Mouse (Mus musculus) spleen, adult 12 weeks (tissue): Measurements from ENCODE around the gene Phf12.

Experiments
- DNase-seq: peaks from one replicate; pipeline ENCODE4 v3.0.0; 2022; ENCODE audit warnings: low spot score

The Phf12 gene

GRCm38 (mm10) chr11:77982441-77982905 lies at the start of gene Phf12:
Gene Phf12, plus strand, starts transcription at chr11:77982754.
- peak; percentile 100 for DNase-seq

GRCm38 (mm10) chr11:77934111-77934521 lies 48.4 kb upstream of the Phf12 start:
- DNase-seq: no peak

- no peak for DNase-seq
Observed at GRCm38 (mm10) chr11:77934568-77935311, 47.8 kb upstream of the Phf12 start.

GRCm38 (mm10) chr11:77936846-77937245 lies 45.7 kb upstream of the Phf12 start:
- no peak for DNase-seq

DNA sequence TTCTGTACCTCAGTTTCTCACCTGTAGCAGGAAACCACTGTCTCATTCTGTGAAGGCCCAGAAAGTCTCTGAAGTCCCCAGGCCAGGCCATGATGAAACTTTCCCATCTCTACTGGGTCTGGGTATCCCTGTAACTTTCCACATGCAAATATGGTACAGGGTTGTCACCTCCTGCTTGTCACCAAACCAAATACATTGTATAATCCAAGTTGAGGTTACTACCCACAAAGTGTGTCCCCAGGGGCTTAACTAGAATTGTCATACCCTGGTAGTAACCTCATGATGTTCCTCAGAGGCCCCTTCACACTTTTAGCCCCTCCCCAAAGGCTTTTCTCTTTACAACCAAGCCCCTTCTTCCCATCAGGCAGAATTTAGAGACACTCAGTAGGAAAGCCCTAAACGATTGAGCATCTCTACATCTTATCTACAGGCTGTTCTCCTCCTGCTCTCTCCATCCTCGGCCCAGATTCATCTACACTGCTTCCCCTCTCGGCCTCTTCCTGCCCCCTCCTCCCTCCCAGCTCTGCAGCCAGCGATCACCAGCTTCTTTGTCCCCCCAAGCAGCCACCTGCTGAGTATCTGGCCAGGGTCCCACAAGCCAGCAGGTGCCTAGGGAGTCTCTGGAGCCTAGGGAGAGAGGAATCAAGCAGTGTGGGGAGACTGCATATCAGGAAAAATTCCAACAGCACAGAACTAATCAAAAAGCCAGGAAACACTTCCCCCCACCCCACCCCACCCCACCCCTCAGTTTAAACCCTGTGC lies 44.7 kb upstream of the Phf12 start:
- no peak for DNase-seq

GRCm38 (mm10) chr11:77942230-77942629 lies 40.3 kb upstream of the Phf12 start:
- DNase-seq: no peak

DNA sequence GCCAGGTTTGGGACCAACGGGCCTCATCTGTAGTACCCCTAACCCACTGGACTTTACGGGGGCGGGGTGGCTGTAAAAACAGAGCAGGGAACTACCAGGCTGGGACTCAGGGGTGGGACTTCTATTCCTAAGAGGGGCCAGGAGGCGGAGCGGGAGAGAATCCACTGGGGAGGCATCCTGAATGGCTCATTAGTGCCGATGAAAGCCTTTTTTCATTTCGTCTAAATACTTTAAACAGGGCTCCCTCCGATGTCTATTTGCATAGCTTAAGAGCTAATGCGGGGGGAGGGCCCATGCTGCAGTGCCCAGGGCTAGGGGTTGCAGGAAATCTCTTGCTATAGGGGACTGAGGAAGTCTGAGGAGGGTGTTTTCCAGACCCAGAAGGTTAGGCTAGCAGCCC lies 34.7 kb upstream of the Phf12 start:
- no peak for DNase-seq

DNA sequence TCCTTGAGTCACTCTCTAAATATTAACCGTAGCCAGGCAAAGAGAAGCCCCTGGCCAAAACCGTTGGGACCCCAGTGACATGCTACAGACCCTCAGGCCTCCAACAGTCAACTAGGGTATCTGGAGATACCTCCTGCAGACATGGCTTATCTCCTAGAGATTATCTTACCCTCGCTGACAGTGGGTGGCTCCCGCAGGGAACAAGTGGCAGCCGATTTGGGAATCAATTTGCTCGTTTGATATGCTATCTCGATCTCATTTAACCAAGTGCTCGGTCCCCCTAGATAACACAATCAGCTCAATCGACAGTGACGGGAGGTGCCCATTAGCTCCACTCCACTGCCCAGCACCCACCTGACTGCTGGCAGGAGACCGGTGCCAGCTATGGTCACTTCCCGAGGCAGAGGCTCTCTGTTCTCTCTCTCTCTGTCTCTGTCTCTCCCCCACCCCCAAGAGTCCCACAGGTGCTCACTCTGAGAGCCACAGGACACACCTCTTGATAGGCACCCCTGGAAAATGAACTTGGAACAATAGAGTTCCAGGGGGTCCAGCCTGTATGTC lies 32.3 kb upstream of the Phf12 start:
- no peak for DNase-seq

DNA sequence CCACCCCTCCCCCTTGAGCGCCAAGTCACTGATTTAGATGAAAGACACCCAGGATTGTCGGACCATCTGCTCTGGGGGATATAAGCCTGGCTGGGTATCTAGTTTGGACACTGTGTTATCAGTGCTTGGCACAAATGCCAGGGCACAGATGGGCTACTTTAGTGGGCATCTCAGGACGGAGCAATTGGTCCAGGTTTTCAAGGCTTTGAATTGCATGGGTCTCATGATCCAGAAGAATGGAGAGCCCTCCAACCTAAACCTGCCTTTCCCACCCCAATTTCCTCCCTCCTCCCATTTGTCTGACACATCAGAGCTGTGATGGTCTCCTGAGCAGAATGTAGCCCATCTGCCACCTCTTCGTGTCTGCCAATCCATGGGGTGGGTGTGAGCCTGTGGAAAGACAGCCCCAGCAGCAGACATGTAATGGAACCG lies 31.7 kb upstream of the Phf12 start:
- DNase-seq: no peak

- DNase-seq: no peak
Observed at GRCm38 (mm10) chr11:77953671-77954070, 28.9 kb upstream of the Phf12 start.

DNA sequence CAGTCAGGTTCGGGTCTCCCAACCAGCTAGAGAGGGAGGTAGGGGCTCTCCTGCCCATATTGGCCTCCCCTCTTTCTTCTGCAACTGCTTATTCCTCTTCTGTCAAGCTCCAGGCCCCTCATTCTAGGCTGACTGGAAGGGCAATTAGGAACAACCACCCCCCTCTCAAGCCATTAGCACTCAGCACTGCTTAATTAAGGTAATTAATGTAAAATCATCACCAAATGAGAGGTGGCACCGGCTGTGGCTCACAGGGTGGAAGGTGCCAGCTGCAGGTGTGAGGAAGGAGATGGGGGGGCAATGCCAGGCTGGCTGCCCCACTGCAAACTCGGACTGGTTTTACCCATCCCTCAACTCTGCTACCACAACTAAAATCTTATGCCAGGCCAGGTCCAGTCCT lies 26.1 kb upstream of the Phf12 start:
- no peak for DNase-seq

DNA sequence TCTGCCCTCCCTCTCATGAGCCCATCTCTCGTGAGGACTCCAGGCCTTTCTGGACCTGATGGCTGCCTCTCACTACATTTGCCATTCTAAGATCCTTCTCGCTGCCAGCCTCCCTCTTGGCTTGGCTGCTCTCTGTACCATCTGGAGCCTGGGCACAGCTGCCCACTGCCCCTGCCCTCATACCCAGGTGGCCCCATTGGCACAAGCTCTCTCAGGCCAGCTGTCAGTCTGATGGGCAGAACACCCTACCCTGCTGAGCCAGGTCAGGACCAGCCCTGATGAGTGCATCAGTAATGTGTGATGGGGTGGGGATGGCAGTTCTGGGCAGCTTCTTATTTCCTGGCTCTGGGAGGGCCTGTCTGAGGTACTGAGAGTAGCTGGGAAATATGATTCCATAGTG lies 24.3 kb upstream of the Phf12 start:
- DNase-seq: no peak

DNA sequence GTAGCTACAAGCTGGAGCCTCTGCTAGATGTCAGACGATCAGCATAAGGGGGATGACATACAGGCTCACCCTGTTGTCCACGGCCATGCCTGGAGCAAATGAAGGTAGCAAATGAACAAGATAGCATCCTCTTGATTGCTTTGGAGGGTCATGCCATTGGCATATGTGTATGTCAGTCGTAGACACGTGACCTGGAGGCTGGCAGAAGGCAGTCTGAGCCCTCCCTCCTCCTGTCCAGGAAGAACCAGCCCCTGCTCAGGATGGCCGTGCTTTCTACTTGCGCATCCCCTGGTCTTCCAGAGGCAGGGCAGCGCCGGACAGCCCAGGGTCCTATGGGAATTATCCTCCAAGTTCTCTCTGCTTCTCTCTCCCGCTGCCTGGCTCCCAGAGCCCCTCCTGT lies 23.6 kb upstream of the Phf12 start:
- no peak for DNase-seq

GRCm38 (mm10) chr11:77960199-77960598 lies 22.4 kb upstream of the Phf12 start:
- DNase-seq: no peak

- no peak for DNase-seq
Observed at GRCm38 (mm10) chr11:77960898-77961297, 21.7 kb upstream of the Phf12 start.

DNA sequence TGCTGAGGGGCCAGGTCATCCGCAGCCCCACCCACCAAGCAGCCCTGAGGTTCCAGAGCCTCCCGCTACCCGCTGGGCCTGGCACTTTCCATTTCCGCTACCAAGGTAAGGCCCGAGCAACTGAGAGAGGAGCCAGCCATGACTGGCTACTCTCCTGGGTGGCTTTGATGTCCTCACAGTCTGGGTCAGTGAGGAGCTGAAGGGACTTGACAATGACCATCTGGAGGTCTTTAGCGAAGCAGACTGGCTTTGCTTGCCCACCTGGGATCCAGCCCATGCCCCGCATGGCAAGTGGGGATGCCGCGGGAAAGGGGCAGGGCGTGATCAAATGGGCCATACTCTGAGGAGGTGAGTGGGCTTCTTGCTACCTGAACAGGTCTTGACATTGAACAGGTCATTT lies 19.6 kb upstream of the Phf12 start:
- DNase-seq: no peak

GRCm38 (mm10) chr11:77964415-77965095 lies 18.0 kb upstream of the Phf12 start:
- no peak for DNase-seq

GRCm38 (mm10) chr11:77965101-77966036 lies 17.2 kb upstream of the Phf12 start:
- no peak for DNase-seq

DNA sequence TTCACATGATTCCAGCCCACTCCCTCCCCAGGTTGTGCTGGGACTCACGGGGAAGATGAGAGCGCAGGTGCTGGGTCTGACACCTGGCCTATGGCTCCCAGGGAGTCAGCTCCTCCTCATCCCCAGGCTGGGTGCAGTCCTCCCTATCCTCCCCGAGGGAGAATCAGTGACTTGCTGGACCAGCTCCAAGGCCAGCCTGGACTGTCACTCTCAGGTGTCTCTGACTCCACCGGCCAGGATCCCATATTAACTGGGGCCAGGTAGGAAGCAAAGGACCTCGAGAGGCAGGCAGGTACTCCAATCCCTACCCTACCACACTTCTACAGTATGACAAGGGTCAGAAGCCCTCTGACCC lies 16.5 kb upstream of the Phf12 start:
- DNase-seq: no peak

- DNase-seq: peak; percentile 32
Observed at GRCm38 (mm10) chr11:77967114-77967513, 15.4 kb upstream of the Phf12 start.

DNA sequence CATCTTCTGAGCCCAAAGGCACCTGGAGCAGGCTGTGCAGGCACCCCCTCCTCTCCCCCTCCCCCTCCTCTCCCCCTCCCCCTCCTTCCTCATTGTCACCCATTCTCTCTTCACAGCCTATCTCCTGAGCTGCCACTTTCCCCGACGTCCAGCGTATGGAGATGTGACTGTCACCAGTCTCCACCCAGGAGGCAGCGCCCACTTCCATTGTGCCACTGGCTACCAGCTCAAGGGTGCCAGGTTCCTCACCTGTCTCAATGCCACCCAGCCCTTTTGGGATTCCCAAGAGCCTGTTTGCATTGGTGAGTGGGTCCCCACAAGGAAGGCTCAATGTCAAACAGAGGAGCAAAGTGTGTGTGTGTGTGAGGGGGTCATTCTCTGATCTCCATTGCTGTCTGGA lies 13.8 kb upstream of the Phf12 start:
- DNase-seq: no peak
